Mouse (Mus musculus): Measurements from ENCODE around the gene Phf21a. TPM values are rescaled to one million over a fixed set of nuclear protein-coding genes. Genes with fewer than 3 reads are reported as not detected.

Phf21a gene
- total and polyA plus RNA-seq, 3 experiments = 8.8 to 76.4 (median 26.8) TPM

DNA sequence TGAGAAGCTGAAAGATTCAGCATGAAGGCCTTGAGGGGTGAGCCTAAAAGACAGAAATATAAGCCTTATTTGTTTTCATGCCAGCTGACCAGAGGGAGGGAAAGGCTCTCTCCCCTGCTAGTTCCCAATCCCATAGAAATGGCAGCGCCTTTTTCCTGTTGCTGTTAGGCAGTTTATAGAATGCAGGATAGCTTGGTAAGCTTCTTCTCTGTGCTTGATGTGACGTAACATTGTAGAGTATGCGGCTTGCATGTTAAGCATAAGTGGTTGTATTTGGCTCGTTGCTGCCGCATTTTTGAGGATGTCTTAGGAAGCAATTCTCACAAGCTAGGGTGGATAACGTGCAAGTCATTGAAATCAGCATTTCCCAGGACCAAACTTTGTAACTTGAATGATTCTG, 105.2 kb downstream of the Phf21a start:
- peaks cover 4% of the 10 kb centered on the region for H3K36me3 ChIP-seq (replicated peaks)
- ATAC-seq (ENCODE audit: extremely low read depth, insufficient number of reproducible peaks, low FRiP score, poor library complexity, severe bottlenecking) = no peak
- TF ChIP-seq CTCF (IDR thresholded peaks at IDR 0.05; ENCODE audit: low read depth, low read length) (no peak), GATA2 (IDR thresholded peaks at IDR 0.05; ENCODE audit: borderline replicate concordance, low read depth, low read length) (no peak), TAL1 (conservative IDR thresholded peaks at IDR 0.05; ENCODE audit: low read depth, low read length) (no peak), GATA1 (IDR thresholded peaks at IDR 0.05; ENCODE audit: borderline replicate concordance, low read length) (no peak), POLR2AphosphoS5 (IDR thresholded peaks at IDR 0.05; ENCODE audit: insufficient replicate concordance, low read depth, low read length) (no peak)

GRCm38 (mm10) chr2:92198747-92199146, 105.8 kb downstream of the Phf21a start:
- no peaks in the 10 kb centered on the region for H3K27me3 ChIP-seq (ENCODE audit: insufficient read depth, low read length)
- no peak for ATAC-seq (ENCODE audit: extremely low read depth, insufficient number of reproducible peaks, low FRiP score, poor library complexity, severe bottlenecking)

More for the DNA sequence above, 105.2 kb downstream of the Phf21a start:
- H3K4me1 ChIP-seq (ENCODE audit: insufficient read depth, low read depth, low read length) = peaks cover 3% of the 10 kb centered on the region
- no peak for DNase-seq (ENCODE audit: low spot score)
- no peak overlapping the region for H3K4me3 ChIP-seq (ENCODE audit: low read depth, low read length)
- H3K27me3 ChIP-seq (ENCODE audit: insufficient read depth, low read length) = no peaks in the 10 kb centered on the region
- no peaks in the 10 kb centered on the region for H3K9me3 ChIP-seq (replicated peaks)

GRCm38 (mm10) chr2:92199562-92200286, 106.8 kb downstream of the Phf21a start:
- no peaks in the 10 kb centered on the region for H3K27me3 ChIP-seq (ENCODE audit: insufficient read depth, low read length)
- no peaks in the 10 kb centered on the region for H3K9me3 ChIP-seq (replicated peaks)
- TF ChIP-seq POLR2AphosphoS5 (IDR thresholded peaks at IDR 0.05; ENCODE audit: insufficient replicate concordance, low read depth, low read length) (no peak), GATA2 (IDR thresholded peaks at IDR 0.05; ENCODE audit: borderline replicate concordance, low read depth, low read length) (no peak), CTCF (IDR thresholded peaks at IDR 0.05; ENCODE audit: low read depth, low read length) (no peak), GATA1 (IDR thresholded peaks at IDR 0.05; ENCODE audit: borderline replicate concordance, low read length) (no peak), TAL1 (conservative IDR thresholded peaks at IDR 0.05; ENCODE audit: low read depth, low read length) (no peak)
- DNase-seq (ENCODE audit: low spot score) (no peak), ATAC-seq (ENCODE audit: extremely low read depth, insufficient number of reproducible peaks, low FRiP score, poor library complexity, severe bottlenecking) (no peak)
- peaks cover 3% of the 10 kb centered on the region for H3K4me1 ChIP-seq (ENCODE audit: insufficient read depth, low read depth, low read length)
- H3K36me3 ChIP-seq (replicated peaks) = peaks cover 5% of the 10 kb centered on the region
- H3K4me3 ChIP-seq (ENCODE audit: low read depth, low read length) = no peak overlapping the region

More at GRCm38 (mm10) chr2:92198747-92199146, 105.8 kb downstream of the Phf21a start:
- Histone ChIP-seq H3K4me1 (ENCODE audit: insufficient read depth, low read depth, low read length) (peaks cover 3% of the 10 kb centered on the region), H3K36me3 (replicated peaks) (peaks cover 4% of the 10 kb centered on the region), H3K4me3 (ENCODE audit: low read depth, low read length) (no peak overlapping the region), H3K9me3 (replicated peaks) (no peaks in the 10 kb centered on the region)
- no peak for TF ChIP-seq GATA1 (IDR thresholded peaks at IDR 0.05; ENCODE audit: borderline replicate concordance, low read length)
- no peak for TF ChIP-seq GATA2 (IDR thresholded peaks at IDR 0.05; ENCODE audit: borderline replicate concordance, low read depth, low read length)
- no peak for TF ChIP-seq TAL1 (conservative IDR thresholded peaks at IDR 0.05; ENCODE audit: low read depth, low read length)
- TF ChIP-seq CTCF (IDR thresholded peaks at IDR 0.05; ENCODE audit: low read depth, low read length) = no peak
- TF ChIP-seq POLR2AphosphoS5 (IDR thresholded peaks at IDR 0.05; ENCODE audit: insufficient replicate concordance, low read depth, low read length) = no peak
- no peak for DNase-seq (ENCODE audit: low spot score)

- peaks cover 5% of the 10 kb centered on the region for H3K36me3 ChIP-seq (replicated peaks)
- ATAC-seq (ENCODE audit: extremely low read depth, insufficient number of reproducible peaks, low FRiP score, poor library complexity, severe bottlenecking) = no peak
- TF ChIP-seq CTCF (IDR thresholded peaks at IDR 0.05; ENCODE audit: low read depth, low read length) = no peak
- TF ChIP-seq GATA1 (IDR thresholded peaks at IDR 0.05; ENCODE audit: borderline replicate concordance, low read length) = no peak
- no peak for TF ChIP-seq POLR2AphosphoS5 (IDR thresholded peaks at IDR 0.05; ENCODE audit: insufficient replicate concordance, low read depth, low read length)
- DNase-seq (ENCODE audit: low spot score) = no peak
- no peaks in the 10 kb centered on the region for H3K9me3 ChIP-seq (replicated peaks)
- H3K4me3 ChIP-seq (ENCODE audit: low read depth, low read length) = no peak overlapping the region
- no peaks in the 10 kb centered on the region for H3K27me3 ChIP-seq (ENCODE audit: insufficient read depth, low read length)
- peaks cover 3% of the 10 kb centered on the region for H3K4me1 ChIP-seq (ENCODE audit: insufficient read depth, low read depth, low read length)
Measured at GRCm38 (mm10) chr2:92202319-92203040, 109.6 kb downstream of the Phf21a start.

- H3K4me1 ChIP-seq (ENCODE audit: insufficient read depth, low read depth, low read length) = peaks cover 5% of the 10 kb centered on the region
- no peaks in the 10 kb centered on the region for H3K27me3 ChIP-seq (ENCODE audit: insufficient read depth, low read length)
- H3K9me3 ChIP-seq (replicated peaks) = no peaks in the 10 kb centered on the region
- peaks cover 4% of the 10 kb centered on the region for H3K36me3 ChIP-seq (replicated peaks)
- no peak for DNase-seq (ENCODE audit: low spot score)
- no peak for TF ChIP-seq GATA1 (IDR thresholded peaks at IDR 0.05; ENCODE audit: borderline replicate concordance, low read length)
- TF ChIP-seq POLR2AphosphoS5 (IDR thresholded peaks at IDR 0.05; ENCODE audit: insufficient replicate concordance, low read depth, low read length) = no peak
- TF ChIP-seq GATA2 (IDR thresholded peaks at IDR 0.05; ENCODE audit: borderline replicate concordance, low read depth, low read length) = no peak
- no peak for TF ChIP-seq TAL1 (conservative IDR thresholded peaks at IDR 0.05; ENCODE audit: low read depth, low read length)
- no peak for TF ChIP-seq CTCF (IDR thresholded peaks at IDR 0.05; ENCODE audit: low read depth, low read length)
- H3K4me3 ChIP-seq (ENCODE audit: low read depth, low read length) = no peak overlapping the region
- ATAC-seq (ENCODE audit: extremely low read depth, insufficient number of reproducible peaks, low FRiP score, poor library complexity, severe bottlenecking) = no peak
Measured at GRCm38 (mm10) chr2:92205010-92205639, 112.2 kb downstream of the Phf21a start.

- no peaks in the 10 kb centered on the region for H3K27me3 ChIP-seq (ENCODE audit: insufficient read depth, low read length)
- ATAC-seq (ENCODE audit: extremely low read depth, insufficient number of reproducible peaks, low FRiP score, poor library complexity, severe bottlenecking) = no peak
- peaks cover 3% of the 10 kb centered on the region for H3K36me3 ChIP-seq (replicated peaks)
- H3K9me3 ChIP-seq (replicated peaks) = no peaks in the 10 kb centered on the region
- DNase-seq (ENCODE audit: low spot score) = no peak
- no peak for TF ChIP-seq GATA2 (IDR thresholded peaks at IDR 0.05; ENCODE audit: borderline replicate concordance, low read depth, low read length)
- no peak for TF ChIP-seq POLR2AphosphoS5 (IDR thresholded peaks at IDR 0.05; ENCODE audit: insufficient replicate concordance, low read depth, low read length)
- TF ChIP-seq TAL1 (conservative IDR thresholded peaks at IDR 0.05; ENCODE audit: low read depth, low read length) = no peak
- no peak for TF ChIP-seq CTCF (IDR thresholded peaks at IDR 0.05; ENCODE audit: low read depth, low read length)
- TF ChIP-seq GATA1 (IDR thresholded peaks at IDR 0.05; ENCODE audit: borderline replicate concordance, low read length) = no peak
- H3K4me3 ChIP-seq (ENCODE audit: low read depth, low read length) = no peak overlapping the region
- H3K4me1 ChIP-seq (ENCODE audit: insufficient read depth, low read depth, low read length) = peaks cover 4% of the 10 kb centered on the region
Measured at GRCm38 (mm10) chr2:92210409-92210808, 117.5 kb downstream of the Phf21a start.

Measured in G1E (cell line).